Mouse (Mus musculus): ENCODE data around the gene Neil1. TPM values are rescaled to one million over a fixed set of nuclear protein-coding genes. Genes with fewer than 3 reads are reported as not detected.

Neil1 gene
- polyA plus RNA-seq, 1 experiment from 2014 or later = 9.9 TPM

- ATAC-seq (ENCODE audit: insufficient number of reproducible peaks, low FRiP score, low TSS enrichment, low read depth) = no peak
- Histone ChIP-seq H3K9ac (no peak overlapping the region), H3K4me3 (replicated peaks) (no peak overlapping the region), H3K27me3 (no peaks in the 10 kb centered on the region; the same call in 1 of the 2 replicates), H3K9me3 (replicated peaks) (no peaks in the 10 kb centered on the region), H3K36me3 (peaks cover 13% of the 10 kb centered on the region), H3K27ac (replicated peaks) (no peak overlapping the region), H3K4me1 (peaks cover 12% of the 10 kb centered on the region), H3K4me2 (replicated peaks) (no peak overlapping the region)
- 88% methylated on average over 7 of the region's 7 CpGs for WGBS
These were observed 8.3 kb upstream of the Neil1 start for GRCm38 (mm10) chr9:57156383-57156782.

GRCm38 (mm10) chr9:57152331-57152730, 4.2 kb upstream of the Neil1 start:
- Histone ChIP-seq H3K9me3 (replicated peaks) (no peaks in the 10 kb centered on the region), H3K4me1 (peaks cover 14% of the 10 kb centered on the region), H3K4me2 (replicated peaks) (no peak overlapping the region), H3K36me3 (peaks cover 13% of the 10 kb centered on the region), H3K9ac (no peak overlapping the region), H3K27me3 (no peaks in the 10 kb centered on the region), H3K27ac (replicated peaks) (no peak overlapping the region), H3K4me3 (replicated peaks) (no peak overlapping the region)
- ATAC-seq (ENCODE audit: insufficient number of reproducible peaks, low FRiP score, low TSS enrichment, low read depth) = no peak
- WGBS = 38% methylated on average over 6 of the region's 6 CpGs

GRCm38 (mm10) chr9:57150192-57150591, 2.1 kb upstream of the Neil1 start:
- Histone ChIP-seq H3K27me3 (no peaks in the 10 kb centered on the region), H3K27ac (replicated peaks) (no peak overlapping the region), H3K9ac (no peak overlapping the region), H3K4me3 (replicated peaks) (no peak overlapping the region), H3K9me3 (replicated peaks) (no peaks in the 10 kb centered on the region), H3K4me1 (peaks cover 20% of the 10 kb centered on the region), H3K36me3 (peaks cover 7% of the 10 kb centered on the region), H3K4me2 (replicated peaks) (no peak overlapping the region)
- ATAC-seq (ENCODE audit: insufficient number of reproducible peaks, low FRiP score, low TSS enrichment, low read depth) = no peak
- WGBS = 84% methylated on average over 5 of the region's 5 CpGs

GRCm38 (mm10) chr9:57149021-57149420, 916 bp upstream of the Neil1 start:
- Histone ChIP-seq H3K36me3 (peaks cover 7% of the 10 kb centered on the region), H3K4me1 (peaks cover 20% of the 10 kb centered on the region), H3K27ac (replicated peaks) (0 out of 2 replicates have a peak overlapping the region, but pooled peaks have one; percentile 79), H3K27me3 (no peaks in the 10 kb centered on the region), H3K4me2 (replicated peaks) (peak overlapping the region; percentile 76), H3K9me3 (replicated peaks) (no peaks in the 10 kb centered on the region), H3K9ac (no peak overlapping the region), H3K4me3 (replicated peaks) (peak overlapping the region; percentile 49)
- ATAC-seq (ENCODE audit: insufficient number of reproducible peaks, low FRiP score, low TSS enrichment, low read depth) = no peak
- 65% methylated on average over 6 of the region's 6 CpGs for WGBS

- H3K4me3 ChIP-seq (replicated peaks) = peak overlapping the region; percentile 49
- peaks cover 18% of the 10 kb centered on the region for H3K36me3 ChIP-seq
- H3K4me1 ChIP-seq = peaks cover 20% of the 10 kb centered on the region
- H3K4me2 ChIP-seq (replicated peaks) = peak overlapping the region; percentile 76
- H3K27ac ChIP-seq (replicated peaks) = peak overlapping the region; percentile 79
- peak overlapping the region; percentile 65 for H3K9ac ChIP-seq
- WGBS = 8% methylated on average over 19 of the region's 19 CpGs
- no peaks in the 10 kb centered on the region for H3K9me3 ChIP-seq (replicated peaks)
- no peak; the same call in 1 of the 2 replicates for ATAC-seq (ENCODE audit: insufficient number of reproducible peaks, low FRiP score, low TSS enrichment, low read depth)
- no peaks in the 10 kb centered on the region for H3K27me3 ChIP-seq
These were observed 631 bp downstream of the Neil1 start for GRCm38 (mm10) chr9:57147205-57148143.

GRCm38 (mm10) chr9:57146451-57147066, 1.5 kb downstream of the Neil1 start:
- no peak for ATAC-seq (ENCODE audit: insufficient number of reproducible peaks, low FRiP score, low TSS enrichment, low read depth)
- WGBS = 81% methylated on average over 17 of the region's 17 CpGs
- H3K4me2 ChIP-seq (replicated peaks) = no peak overlapping the region; the same call in 1 of the 2 replicates

GRCm38 (mm10) chr9:57144830-57145229, 3.3 kb downstream of the Neil1 start:
- Histone ChIP-seq H3K4me3 (replicated peaks) (no peak overlapping the region), H3K4me1 (peaks cover 20% of the 10 kb centered on the region), H3K27me3 (no peaks in the 10 kb centered on the region), H3K4me2 (replicated peaks) (no peak overlapping the region), H3K9me3 (replicated peaks) (no peaks in the 10 kb centered on the region), H3K36me3 (peaks cover 38% of the 10 kb centered on the region), H3K9ac (no peak overlapping the region), H3K27ac (replicated peaks) (no peak overlapping the region)
- ATAC-seq (ENCODE audit: insufficient number of reproducible peaks, low FRiP score, low TSS enrichment, low read depth) = no peak
- 91% methylated on average over 8 of the region's 8 CpGs for WGBS

More at GRCm38 (mm10) chr9:57146451-57147066, 1.5 kb downstream of the Neil1 start:
- peaks cover 20% of the 10 kb centered on the region for H3K4me1 ChIP-seq
- no peak overlapping the region for H3K27ac ChIP-seq (replicated peaks)
- H3K4me3 ChIP-seq (replicated peaks) = no peak overlapping the region
- H3K27me3 ChIP-seq = no peaks in the 10 kb centered on the region
- no peaks in the 10 kb centered on the region for H3K9me3 ChIP-seq (replicated peaks)
- H3K36me3 ChIP-seq = peaks cover 27% of the 10 kb centered on the region
- H3K9ac ChIP-seq = no peak overlapping the region

- H3K36me3 ChIP-seq = peaks cover 54% of the 10 kb centered on the region
- H3K9me3 ChIP-seq (replicated peaks) = no peaks in the 10 kb centered on the region
- ATAC-seq (ENCODE audit: insufficient number of reproducible peaks, low FRiP score, low TSS enrichment, low read depth) = no peak
- no peak overlapping the region for H3K4me3 ChIP-seq (replicated peaks)
- no peaks in the 10 kb centered on the region for H3K27me3 ChIP-seq
- no peak overlapping the region for H3K27ac ChIP-seq (replicated peaks)
- WGBS = 85% methylated on average over 11 of the region's 11 CpGs
- no peak overlapping the region for H3K4me2 ChIP-seq (replicated peaks)
- no peak overlapping the region for H3K9ac ChIP-seq
- peaks cover 13% of the 10 kb centered on the region for H3K4me1 ChIP-seq
These were observed 4.9 kb downstream of the Neil1 start for GRCm38 (mm10) chr9:57143212-57143611.

GRCm38 (mm10) chr9:57141417-57142353, 6.4 kb downstream of the Neil1 start:
- Histone ChIP-seq H3K4me2 (replicated peaks) (no peak overlapping the region), H3K9ac (no peak overlapping the region), H3K4me3 (replicated peaks) (no peak overlapping the region), H3K36me3 (peaks cover 69% of the 10 kb centered on the region), H3K4me1 (peaks cover 5% of the 10 kb centered on the region; the same call in 1 of the 2 replicates), H3K27me3 (no peaks in the 10 kb centered on the region), H3K27ac (replicated peaks) (no peak overlapping the region), H3K9me3 (replicated peaks) (no peaks in the 10 kb centered on the region)
- ATAC-seq (ENCODE audit: insufficient number of reproducible peaks, low FRiP score, low TSS enrichment, low read depth) = no peak
- WGBS = 84% methylated on average over 17 of the region's 17 CpGs

GRCm38 (mm10) chr9:57139571-57139970, 8.5 kb downstream of the Neil1 start:
- Histone ChIP-seq H3K27ac (replicated peaks) (no peak overlapping the region), H3K4me3 (replicated peaks) (no peak overlapping the region), H3K36me3 (peaks cover 86% of the 10 kb centered on the region), H3K27me3 (no peaks in the 10 kb centered on the region), H3K4me2 (replicated peaks) (no peak overlapping the region), H3K9ac (no peak overlapping the region), H3K9me3 (replicated peaks) (no peaks in the 10 kb centered on the region), H3K4me1 (no peaks in the 10 kb centered on the region)
- WGBS = 94% methylated on average over 5 of the region's 5 CpGs
- ATAC-seq (ENCODE audit: insufficient number of reproducible peaks, low FRiP score, low TSS enrichment, low read depth) = no peak
